Mouse (Mus musculus) liver, embryonic 14.5 days (tissue): ENCODE measurements around the gene Taf6l. TPM values are rescaled to one million over a fixed set of nuclear protein-coding genes. Genes with fewer than 3 reads are reported as not detected.
A peak's percentile ranks its signal among the peaks of the same experiment; 100 is the strongest.

Experiments
- ATAC-seq: fragments of 200-750 bp; cut with Nextera tagmentation; 2 replicates; pipeline ENCODE4 v1.8.0; 2017; ENCODE audit warnings: moderate number of reproducible peaks, mild to moderate bottlenecking, moderate library complexity; ENCODE audit not compliant: insufficient read depth
- DNase-seq, 3 experiments: peaks; one replicate each; pipeline ENCODE4 v3.0.0-alpha.2; 2012 to 2013; ENCODE audit warnings: low read depth in 3 of 3, low spot score in 3 of 3
- H3K27ac ChIP-seq: fragments of 300-500 bp; sonication (generic); 2 replicates; pipeline ENCODE4 v1.5.1; 2014; ENCODE audit warnings: moderate library complexity, mild to moderate bottlenecking, control low read depth, inconsistent platforms
- H3K27me3 ChIP-seq: fragments of 300-500 bp; sonication (generic); 2 replicates; pipeline ENCODE4 v1.6.1; 2014; ENCODE audit warnings: mild to moderate bottlenecking, low read length, moderate library complexity; ENCODE audit not compliant: control insufficient read depth, insufficient read depth
- H3K36me3 ChIP-seq: fragments of 300-500 bp; sonication (generic); replicated peaks from 2 replicates; pipeline ENCODE4 v1.6.1; 2014; ENCODE audit warnings: low read depth; ENCODE audit not compliant: control insufficient read depth, insufficient read depth
- H3K4me1 ChIP-seq, 2 experiments: fragments of 200-500 bp in 1 of 2; fragments of 300-500 bp in 1 of 2; sonication (generic) in 1 of 2; replicated peaks; 2 replicates each; pipeline ENCODE4 v1.6.1; 2012 to 2014; ENCODE audit warnings: antibody characterized with exemption in 1 of 2, inconsistent platforms in 1 of 2, low read length in 1 of 2; ENCODE audit not compliant: control insufficient read depth in 2 of 2, insufficient read depth in 2 of 2
- H3K4me2 ChIP-seq: fragments of 300-500 bp; sonication (generic); 2 replicates; pipeline ENCODE4 v1.6.1; 2014; ENCODE audit warnings: low read depth, mild to moderate bottlenecking, control low read depth, moderate library complexity
- H3K4me3 ChIP-seq, 2 experiments: fragments of 200-500 bp in 1 of 2; fragments of 300-500 bp in 1 of 2; sonication (generic) in 1 of 2; 2 replicates each; pipeline ENCODE4 v1.5.1; 2012 to 2014; ENCODE audit warnings: low read depth in 2 of 2, low read length in 2 of 2, mild to moderate bottlenecking in 2 of 2, control low read depth in 1 of 2, inconsistent platforms in 1 of 2, moderate library complexity in 1 of 2; ENCODE audit not compliant: insufficient read depth in 1 of 2
- H3K9ac ChIP-seq: fragments of 300-500 bp; sonication (generic); replicated peaks from 2 replicates; pipeline ENCODE4 v1.6.1; 2014; ENCODE audit warnings: mild to moderate bottlenecking, control low read depth, moderate library complexity
- H3K9me3 ChIP-seq: fragments of 300-500 bp; sonication (generic); 2 replicates; pipeline ENCODE4 v1.6.1; 2016; ENCODE audit warnings: low read length, mixed read lengths; ENCODE audit not compliant: control insufficient read depth
- CTCF ChIP-seq: IDR thresholded peaks from 2 replicates; pipeline ENCODE4 v1.5.1; 2016; ENCODE audit warnings: antibody characterized with exemption, low read depth, control low read depth
- EP300 ChIP-seq: IDR thresholded peaks from 2 replicates; pipeline ENCODE4 v1.6.1; 2016; ENCODE audit warnings: antibody characterized with exemption, low read depth
- WGBS: fragments of 180-500 bp; shearing (Covaris S2); extraction: QIAGEN DNeasy Blood & Tissue Kit; methylation state at CpG from one replicate; pipeline ENCODE4 v1.1.7; 2014; ENCODE audit not compliant: insufficient replicate concordance; 5-methylcytosine and 5-hydroxymethylcytosine counted together
- polyA plus RNA-seq, 2 experiments: library from polyadenylated mRNA; depleted of rRNA in 1 of 2; stranded (reverse) in 1 of 2; unstranded in 1 of 2; fragments of >200 nt; fragmentation: Nextera tagmentation in 1 of 2; extraction: Ambion mirVana in 1 of 2; gene quantifications; 2 replicates each; pipeline versions ENCODE4 v1.2.1 to v1.2.3; 2012 to 2014

Gene Taf6l
- polyA plus RNA-seq, 2 experiments = 7.9 to 8.3 TPM

DNA sequence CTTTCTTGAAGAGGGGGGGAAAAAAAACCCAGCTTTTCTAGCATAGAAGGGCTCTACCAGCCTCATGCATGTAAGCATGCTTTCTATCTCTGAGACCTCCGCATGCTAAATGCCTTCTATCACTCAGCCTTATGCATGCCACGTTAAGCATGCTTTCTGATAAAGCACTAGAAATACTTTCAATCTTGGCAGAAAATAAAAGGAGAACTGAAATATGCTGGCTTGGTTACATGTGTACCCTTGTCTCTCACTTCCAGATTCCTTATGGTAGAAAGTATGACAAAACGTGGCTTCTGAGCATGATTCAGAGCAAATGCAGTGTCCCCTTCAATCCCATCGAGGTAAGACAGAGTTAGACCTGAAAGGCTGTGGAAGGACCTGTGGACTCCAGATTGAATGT is 22.9 kb downstream of the Taf6l start:
- Histone ChIP-seq H3K9ac (no peak overlapping the region), H3K4me3 (no peak overlapping the region), H3K27me3 (no peaks in the 10 kb centered on the region), H3K4me1 (peaks cover 7 to 8% of the 10 kb centered on the region in 2 experiments), H3K36me3 (peaks cover 62% of the 10 kb centered on the region), H3K9me3 (no peaks in the 10 kb centered on the region; the same call in 1 of the 2 replicates), H3K27ac (no peak overlapping the region), H3K4me2 (no peak overlapping the region)
- DNase-seq = no peak
- TF ChIP-seq CTCF (no peak), EP300 (no peak)
- 82% methylated on average over 4 of the region's 4 CpGs for WGBS
- no peak for ATAC-seq

DNA sequence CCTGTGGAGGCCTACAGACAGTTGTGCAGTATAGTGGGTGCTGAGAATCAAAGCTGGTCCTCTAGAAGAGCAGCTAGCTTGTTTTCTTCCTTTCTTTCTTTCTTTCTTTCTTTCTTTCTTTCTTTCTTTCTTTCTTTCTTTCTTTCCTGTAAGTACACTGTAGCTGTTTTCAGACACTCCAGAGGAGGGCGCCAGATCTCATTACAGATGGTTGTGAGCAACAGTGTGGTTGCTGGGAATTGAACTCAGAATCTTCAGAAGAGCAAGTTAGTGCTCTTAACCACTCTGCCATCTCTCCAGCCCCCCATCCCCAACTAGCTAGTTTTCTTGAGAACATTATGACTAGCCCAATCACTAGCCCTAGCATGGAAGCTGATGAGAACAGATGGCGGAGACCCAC is 25.5 kb downstream of the Taf6l start:
- no peak overlapping the region for H3K4me2 ChIP-seq
- H3K9me3 ChIP-seq = no peaks in the 10 kb centered on the region; the same call in 1 of the 2 replicates
- H3K27ac ChIP-seq = no peak overlapping the region
- ATAC-seq (no peak), DNase-seq (no peak)
- 77% methylated on average over 2 of the region's 2 CpGs for WGBS
- TF ChIP-seq EP300 (no peak), CTCF (peak; percentile 32; the same call in 1 of the 2 replicates)
- H3K27me3 ChIP-seq = no peaks in the 10 kb centered on the region
- no peak overlapping the region for H3K9ac ChIP-seq
- no peak overlapping the region for H3K4me3 ChIP-seq
- peaks cover 13 to 15% of the 10 kb centered on the region in 2 experiments for H3K4me1 ChIP-seq
- H3K36me3 ChIP-seq = peaks cover 36% of the 10 kb centered on the region

DNA sequence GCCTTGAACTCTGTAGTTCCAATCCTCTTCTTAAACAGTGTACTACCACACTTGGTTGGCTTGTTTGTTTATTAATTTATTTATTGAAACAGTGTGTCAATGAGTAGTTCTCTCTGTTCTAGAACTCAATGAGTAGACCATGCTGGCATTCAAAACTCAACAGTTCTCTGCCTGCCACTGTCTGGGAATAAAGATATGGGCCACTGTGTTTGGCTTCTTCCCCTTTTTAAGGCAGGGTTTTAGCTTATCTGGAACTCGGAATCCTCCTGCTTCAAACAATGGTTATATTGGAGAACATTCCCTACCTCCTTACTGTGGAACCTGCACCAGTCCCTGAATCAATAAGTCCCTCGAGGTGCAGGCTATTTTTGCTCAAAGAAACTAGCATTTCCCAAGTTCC is 27.3 kb downstream of the Taf6l start:
- peak overlapping the region; percentile 97 for H3K9ac ChIP-seq
- peak overlapping the region; percentile 95 for H3K4me2 ChIP-seq
- peak overlapping the region in 1 of 2 experiments; percentile 92; a peak in 2 of 4 replicates for H3K4me3 ChIP-seq
- no peaks in the 10 kb centered on the region for H3K9me3 ChIP-seq
- ATAC-seq (no peak), DNase-seq (no peak)
- TF ChIP-seq EP300 (no peak), CTCF (no peak)
- no peaks in the 10 kb centered on the region for H3K27me3 ChIP-seq
- peak overlapping the region; percentile 27 for H3K27ac ChIP-seq
- H3K4me1 ChIP-seq = peaks cover 14 to 18% of the 10 kb centered on the region in 2 experiments
- H3K36me3 ChIP-seq = peaks cover 27% of the 10 kb centered on the region
- WGBS = 26% methylated on average over 2 of the region's 2 CpGs

DNA sequence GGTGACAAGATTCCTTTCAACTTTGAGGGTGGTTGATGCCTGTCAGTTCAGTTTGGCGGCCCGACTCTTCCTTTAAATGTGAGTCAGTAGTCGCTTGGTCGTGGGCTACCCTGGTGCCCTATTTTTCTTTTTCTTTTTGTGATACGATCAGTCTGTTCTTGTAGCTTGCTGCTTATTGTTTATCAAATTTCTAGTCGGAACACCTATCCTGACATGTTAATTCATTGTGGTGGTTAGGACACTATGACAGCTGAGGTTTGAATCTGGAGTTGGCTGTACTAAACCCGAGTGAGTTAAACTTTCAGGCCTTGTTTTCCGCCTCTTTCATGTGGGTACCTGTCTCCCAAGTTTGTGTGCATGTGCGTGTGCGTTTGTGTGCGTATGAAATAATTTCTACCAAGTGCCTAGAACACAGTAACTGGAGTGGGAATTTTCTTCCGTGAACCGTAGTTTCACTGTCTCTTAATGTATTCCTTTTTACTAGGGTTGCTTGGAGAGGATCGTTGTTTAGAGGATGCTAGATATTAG is 28.7 kb downstream of the Taf6l start:
- Histone ChIP-seq H3K4me1 (peaks cover 14 to 18% of the 10 kb centered on the region in 2 experiments), H3K4me2 (peak overlapping the region; percentile 95), H3K27me3 (no peaks in the 10 kb centered on the region), H3K9me3 (no peaks in the 10 kb centered on the region), H3K27ac (peak overlapping the region; percentile 86), H3K9ac (peak overlapping the region; percentile 97), H3K36me3 (peaks cover 22% of the 10 kb centered on the region), H3K4me3 (peak overlapping the region; percentile 92)
- WGBS = 3% methylated on average over 14 of the region's 14 CpGs
- TF ChIP-seq CTCF = no peak
- no peak for TF ChIP-seq EP300
- DNase-seq (no peak), ATAC-seq (no peak)

DNA sequence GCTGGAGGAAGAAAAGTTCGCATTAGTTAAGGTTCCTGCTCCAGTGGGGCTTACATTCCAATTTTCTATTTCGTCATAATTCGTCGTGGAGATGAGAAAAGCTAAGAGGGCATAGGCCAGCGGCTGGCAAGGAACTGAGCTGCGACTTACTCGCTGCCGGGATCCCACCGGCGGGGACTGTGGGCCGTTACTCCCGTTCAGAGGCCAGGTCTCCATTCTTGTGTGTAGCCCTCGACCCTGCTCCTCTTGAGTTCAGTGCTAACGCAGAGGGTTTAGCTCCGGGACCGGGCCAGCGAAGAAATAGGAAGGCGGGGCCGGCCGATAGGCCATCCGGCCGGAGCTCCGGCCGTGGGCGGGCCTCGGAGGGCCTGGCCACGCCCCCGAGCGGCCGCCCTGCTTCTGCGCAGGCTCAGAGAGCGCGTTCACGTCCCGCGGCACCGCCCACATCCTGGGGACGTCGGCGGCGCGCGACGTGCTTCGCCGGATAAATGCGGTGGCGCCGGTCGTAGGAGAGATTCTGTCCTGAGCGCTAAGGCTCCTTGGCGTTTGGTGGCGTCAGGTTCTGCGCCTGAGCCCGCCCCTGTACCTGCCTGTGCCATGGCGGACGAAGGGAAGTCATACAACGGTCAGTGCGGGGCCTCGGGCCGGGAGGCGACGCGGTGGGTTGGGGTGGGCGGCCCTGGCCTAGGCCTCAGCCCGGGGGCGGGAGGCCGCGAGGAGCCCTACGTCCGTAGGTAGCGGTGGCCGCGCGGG is 29.4 kb downstream of the Taf6l start, which contains the start of gene Nxf1:
Gene Nxf1, plus strand, starts transcription at position 439 of the 753 bp plus-strand sequence.
- Histone ChIP-seq H3K9me3 (no peaks in the 10 kb centered on the region), H3K4me1 (peaks cover 14 to 18% of the 10 kb centered on the region in 2 experiments), H3K9ac (peak within 1 kb of the TSS; percentile 97), H3K27me3 (no peaks in the 10 kb centered on the region), H3K27ac (peak within 1 kb of the TSS; percentile 86), H3K36me3 (peaks cover 24% of the 10 kb centered on the region), H3K4me2 (peak within 1 kb of the TSS; percentile 95), H3K4me3 (peak within 1 kb of the TSS; percentile 92)
- DNase-seq (peak; percentile 84 to 88 (median 85)), ATAC-seq (peak; percentile 90)
- TF ChIP-seq CTCF = no peak
- no peak for TF ChIP-seq EP300
- WGBS = under 1% methylated on average over 75 of the region's 75 CpGs
